ENCODE assay signal across 9 mouse cellular contexts in genomic region chr9:118589249-118589648, GRCm38 (mm10). TPM values are rescaled to one million over a fixed set of nuclear protein-coding genes. Genes with fewer than 3 reads are reported as not detected.
DNase-seq lines count a peak whose midpoint lies in the region; ATAC-seq and TF ChIP-seq lines count a peak whose summit lies in the region.
"Had no signal": no experiment of that assay in that cellular context is flagged by ENCODE, and none has a peak within 500 bp of the region (broad histone marks: within the 10 kb centered on the region; RNA-seq: fewer than 3 reads in every experiment).

No protein-coding gene starts in this region.

- no peaks in the 10 kb centered on the region for H3K9me3 ChIP-seq in heart, embryonic 12.5 days (replicated peaks)
- H3K9me3 ChIP-seq in lung, postnatal 0 days (ENCODE audit: low read length), result no peaks in the 10 kb centered on the region
- H3K9me3 ChIP-seq: limb, embryonic 13.5 days had no signal

- peak; percentile 82 for TF ChIP-seq CTCF in lung, postnatal 0 days (IDR thresholded peaks at IDR 0.05)

- peaks cover 2% of the 10 kb centered on the region; the same call in 1 of the 2 replicates for H3K36me3 ChIP-seq in heart, embryonic 12.5 days
- no peaks in the 10 kb centered on the region for H3K36me3 ChIP-seq in lung, postnatal 0 days (ENCODE audit: insufficient read depth, low read length)
- H3K36me3 ChIP-seq: limb, embryonic 13.5 days had no signal

- peak overlapping the region; percentile 22; the same call in 1 of the 2 replicates for H3K9ac ChIP-seq in heart, embryonic 12.5 days
- H3K9ac ChIP-seq in lung, postnatal 0 days (replicated peaks; ENCODE audit: low read depth), result no peak overlapping the region
- H3K9ac ChIP-seq: limb, embryonic 13.5 days had no signal

- WGBS in heart, embryonic 12.5 days, result 31% methylated on average over 3 of the region's 3 CpGs
- WGBS in lung, postnatal 0 days, result 14% methylated on average over 3 of the region's 3 CpGs

- TF ChIP-seq EP300 in lung, postnatal 0 days (IDR thresholded peaks at IDR 0.05), result no peak

- no peaks in the 10 kb centered on the region for H3K27me3 ChIP-seq in heart, embryonic 12.5 days (replicated peaks)
- H3K27me3 ChIP-seq in lung, postnatal 0 days (replicated peaks; ENCODE audit: insufficient read depth, low read length), result no peaks in the 10 kb centered on the region
- H3K27me3 ChIP-seq: limb, embryonic 13.5 days had no signal

- peaks cover 57% of the 10 kb centered on the region for H3K4me1 ChIP-seq in heart, embryonic 12.5 days (replicated peaks)
- no peaks in the 10 kb centered on the region for H3K4me1 ChIP-seq in lung, postnatal 0 days (ENCODE audit: insufficient read depth, low read depth, low read length)

- no peak for ATAC-seq in heart, embryonic 12.5 days (ENCODE audit: insufficient number of reproducible peaks, low FRiP score)
- peak; percentile 15; the same call in 1 of the 2 replicates for ATAC-seq in lung, postnatal 0 days

- H3K4me3 ChIP-seq in heart, embryonic 12.5 days, result no peak overlapping the region
- no peak overlapping the region for H3K4me3 ChIP-seq in lung, postnatal 0 days (ENCODE audit: low read depth, low read length)
- H3K4me3 ChIP-seq: limb, embryonic 13.5 days had no signal

- no peak for DNase-seq in heart, postnatal 4 days
- peak; percentile 71 for DNase-seq in lung, postnatal 0 days (ENCODE audit: low spot score)
- no peak for DNase-seq in lung, postnatal 25 days (ENCODE audit: low spot score)
- DNase-seq in adipocyte (ENCODE audit: low spot score), result peak; percentile 72
- DNase-seq in retina, postnatal 1 day, result peak; percentile 54
- DNase-seq in spleen, postnatal 10 days (ENCODE audit: low spot score in 2 of 2), result no peak
- no peak for DNase-seq in right cerebral cortex, adult 2 months (ENCODE audit: low spot score in 2 of 2)

- H3K4me2 ChIP-seq in heart, embryonic 12.5 days, result no peak overlapping the region
- no peak overlapping the region for H3K4me2 ChIP-seq in lung, postnatal 0 days (replicated peaks; ENCODE audit: low read depth, low read length)
- H3K4me2 ChIP-seq: limb, embryonic 13.5 days had no signal

- no peak overlapping the region for H3K27ac ChIP-seq in heart, embryonic 12.5 days (ENCODE audit: poor library complexity, severe bottlenecking)
- H3K27ac ChIP-seq in lung, postnatal 0 days (ENCODE audit: low read length), result no peak overlapping the region
- H3K27ac ChIP-seq: limb, embryonic 13.5 days had no signal

RNA-seq across cellular contexts. Expression of gene Itga9, which starts 17.2 kb away (rescaled TPM):
- polyA plus RNA-seq in heart, embryonic 12.5 days (2016; fragmentation: Nextera tagmentation; extraction: Ambion mirVana), result 20.2 and 21.0 TPM in 2 replicates
- 100 to 1,000 TPM in 1 of 2 experiments, 10 to 100 TPM in 1; 99.6 to 116 TPM for total RNA-seq in heart, postnatal 4 days (2021)
- polyA plus RNA-seq in lung, postnatal 0 days (2015; fragmentation: Nextera tagmentation; extraction: Ambion mirVana), result 22.0 and 24.2 TPM in 2 replicates

Comparison
In these comparisons a context has a peak if more than half of its experiments do, and no peak if none do; other contexts are left out.
1. DNase-seq: peak in lung, postnatal 0 days (single experiment), adipocyte (single experiment) and retina, postnatal 1 day (single experiment); none in heart, postnatal 4 days (single experiment), lung, postnatal 25 days (single experiment), spleen, postnatal 10 days (0 of 2) and right cerebral cortex, adult 2 months (0 of 2).